Mouse (Mus musculus) mammary gland, adult 2 months (tissue): ENCODE results near the gene Oas1e. TPM values are rescaled to one million over a fixed set of nuclear protein-coding genes. Genes with fewer than 3 reads are reported as not detected.

ENCODE experiments used
- polyA plus RNA-seq: library from polyadenylated mRNA; depleted of rRNA; stranded (reverse); fragments of >200 nt; gene quantifications from 2 replicates; pipeline ENCODE4 v1.2.3, GENCODE M21; 2012; ENCODE audit warnings: low replicate concordance; rRNA removed

Gene Oas1e
- not detected in 2 replicates for polyA plus RNA-seq

GRCm38 (mm10) chr5:120795480-120796034, at the start of gene Oas1e:
Gene Oas1e, minus strand, starts transcription at chr5:120795530.

GRCm38 (mm10) chr5:120811951-120812819, 16.9 kb upstream of the Oas1e start, which contains the start of gene Oas1c:
Gene Oas1c, minus strand, starts transcription at chr5:120812514.

GRCm38 (mm10) chr5:120777478-120777877, 17.9 kb downstream of the Oas1e start, which contains the start of gene Oas3:
Gene Oas3, minus strand, starts transcription at chr5:120777661.

GRCm38 (mm10) chr5:120749688-120750087, 45.6 kb downstream of the Oas1e start, which contains the start of gene Oas2:
Gene Oas2, minus strand, starts transcription at chr5:120749853.

Other genes starting within 250 kb of the Oas1e start
- 96.5 and 128 TPM in 2 replicates for gene Tpcn1, start 206.9 kb downstream of the Oas1e start, polyA plus RNA-seq
- 0.09 and 0.10 TPM in 2 replicates for gene Iqcd, start 206.5 kb downstream of the Oas1e start, polyA plus RNA-seq
- 16.2 and 21.6 TPM in 2 replicates for gene Rita1, start 182.9 kb downstream of the Oas1e start, polyA plus RNA-seq
- gene Ddx54, start 182.8 kb downstream of the Oas1e start, polyA plus RNA-seq: 36.0 and 68.7 TPM in 2 replicates
- not detected in 2 replicates for gene Cfap73, start 161.3 kb downstream of the Oas1e start, polyA plus RNA-seq
- gene Rasal1, start 146.7 kb downstream of the Oas1e start, polyA plus RNA-seq: 8.6 and 17.3 TPM in 2 replicates
- 33.2 and 71.3 TPM in 2 replicates for gene Dtx1, start 83.6 kb downstream of the Oas1e start, polyA plus RNA-seq
- 16.2 and 35.6 TPM in 2 replicates for gene Oas2, start 45.7 kb downstream of the Oas1e start, polyA plus RNA-seq
- gene Oas3, start 17.9 kb downstream of the Oas1e start, polyA plus RNA-seq: 6.4 and 7.7 TPM in 2 replicates
- 3.6 and 5.2 TPM in 2 replicates for gene Oas1c, start 17.0 kb upstream of the Oas1e start, polyA plus RNA-seq
- 0.20 and 1.3 TPM in 2 replicates for gene Oas1f, start 51.8 kb upstream of the Oas1e start, polyA plus RNA-seq
- gene Oas1h, start 65.9 kb upstream of the Oas1e start, polyA plus RNA-seq: not detected in 2 replicates
- gene Oas1g, start 92.1 kb upstream of the Oas1e start, polyA plus RNA-seq: 3.5 and 4.9 TPM in 2 replicates
- 8.8 and 12.8 TPM in 2 replicates for gene Oas1a, start 112.0 kb upstream of the Oas1e start, polyA plus RNA-seq
- not detected in 2 replicates for gene Oas1d, start 119.0 kb upstream of the Oas1e start, polyA plus RNA-seq
- 0.04 TPM in 1 of 2 replicates, not detected in the other for gene Rph3a, start 214.6 kb upstream of the Oas1e start, polyA plus RNA-seq